Mouse (Mus musculus) C2C12 (cell line): ENCODE results near the gene Serinc1. TPM values are rescaled to one million over a fixed set of nuclear protein-coding genes. Genes with fewer than 3 reads are reported as not detected.
"Not testable (repeated sequence)": the region's sequence is repeated elsewhere in the genome, so short reads cannot be mapped to it uniquely, and the experiment has no call there.

Experiments used
- H3K27me3 ChIP-seq: one replicate; pipeline ENCODE4 v1.6.1; 2011; ENCODE audit not compliant: control insufficient read depth, insufficient read depth, insufficient read length
- H3K36me3 ChIP-seq: one replicate; pipeline ENCODE4 v1.6.1; 2011; ENCODE audit not compliant: control insufficient read depth, insufficient read depth
- H3K4me3 ChIP-seq: one replicate; pipeline ENCODE4 v1.5.1; 2011; ENCODE audit warnings: mild to moderate bottlenecking, control low read depth; ENCODE audit not compliant: poor library complexity, insufficient read depth, severe bottlenecking
- H3K79me2 ChIP-seq: one replicate; pipeline ENCODE4 v1.6.1; 2011; ENCODE audit not compliant: control insufficient read depth, insufficient read depth
- H3K79me3 ChIP-seq: one replicate; pipeline ENCODE4 v1.6.1; 2011; ENCODE audit warnings: low read depth, control low read depth
- H3ac ChIP-seq: one replicate; pipeline ENCODE3; 2011; ENCODE audit warnings: low read depth; ENCODE audit not compliant: control insufficient read depth, insufficient read length
- CEBPB ChIP-seq: IDR thresholded peaks from one replicate; pipeline ENCODE4 v1.6.1; 2011; ENCODE audit warnings: low read depth, mild to moderate bottlenecking, control low read depth, moderate library complexity
- CTCF ChIP-seq: IDR thresholded peaks from one replicate; pipeline ENCODE4 v1.5.1; 2011; ENCODE audit not compliant: control insufficient read depth, insufficient read depth, insufficient read length
- FOSL1 ChIP-seq: IDR thresholded peaks from one replicate; pipeline ENCODE4 v1.8.0; 2011; ENCODE audit warnings: mild to moderate bottlenecking, low read length; ENCODE audit not compliant: poor library complexity, insufficient read depth, severe bottlenecking
- MAX ChIP-seq: IDR thresholded peaks from one replicate; pipeline ENCODE4 v1.6.1; 2011; ENCODE audit warnings: mild to moderate bottlenecking, control low read depth
- MYOD1 ChIP-seq: IDR thresholded peaks from one replicate; pipeline ENCODE4 v1.6.1; 2011; ENCODE audit warnings: low read depth; ENCODE audit not compliant: control insufficient read depth, insufficient read length
- MYOG ChIP-seq: IDR thresholded peaks from one replicate; pipeline ENCODE4 v1.6.1; 2011; ENCODE audit not compliant: control insufficient read depth, insufficient read length; ENCODE audit errors: extremely low read depth
- USF1 ChIP-seq: IDR thresholded peaks from one replicate; pipeline ENCODE4 v1.6.1; 2011; ENCODE audit warnings: low read depth, mild to moderate bottlenecking, control low read depth, moderate library complexity
- polyA plus RNA-seq: library from polyadenylated mRNA; unstranded; fragments of >200 nt; fragmentation: generic; extraction: Trizol; gene quantifications from one replicate; pipeline ENCODE4 v1.2.1, GENCODE M21; 2012; ENCODE audit warnings: missing spikeins

The Serinc1 gene
- polyA plus RNA-seq, 1 experiment: 46.7 TPM

- no peaks in the 10 kb centered on the region for H3K79me3 ChIP-seq
- no peak overlapping the region for H3ac ChIP-seq
- TF ChIP-seq CTCF (no peak), USF1 (no peak), MYOG (no peak), MAX (no peak), FOSL1 (no peak), CEBPB (no peak), MYOD1 (no peak)
- no peaks in the 10 kb centered on the region for H3K36me3 ChIP-seq
- H3K4me3 ChIP-seq: no peak overlapping the region
- H3K27me3 ChIP-seq: no peaks in the 10 kb centered on the region
- no peaks in the 10 kb centered on the region for H3K79me2 ChIP-seq
Observed at GRCm38 (mm10) chr10:57566221-57566620, 33.9 kb upstream of the Serinc1 start.

- Histone ChIP-seq H3K36me3 (no peaks in the 10 kb centered on the region), H3K79me2 (no peaks in the 10 kb centered on the region), H3K27me3 (no peaks in the 10 kb centered on the region), H3K4me3 (no peak overlapping the region), H3K79me3 (no peaks in the 10 kb centered on the region), H3ac (no peak overlapping the region)
- no peak for TF ChIP-seq CEBPB
- no peak for TF ChIP-seq MYOG
- TF ChIP-seq CTCF: no peak
Observed at GRCm38 (mm10) chr10:57557597-57557996, 25.3 kb upstream of the Serinc1 start.

- no peak overlapping the region for H3K4me3 ChIP-seq
- TF ChIP-seq MAX (no peak), MYOD1 (peak; percentile 5)
- no peak overlapping the region for H3ac ChIP-seq
- no peaks in the 10 kb centered on the region for H3K27me3 ChIP-seq
- H3K79me2 ChIP-seq: no peaks in the 10 kb centered on the region
- H3K79me3 ChIP-seq: no peaks in the 10 kb centered on the region
- H3K36me3 ChIP-seq: no peaks in the 10 kb centered on the region
Observed at GRCm38 (mm10) chr10:57553719-57554118, 21.4 kb upstream of the Serinc1 start.

- TF ChIP-seq MYOG (no peak), MAX (no peak), CTCF (no peak), MYOD1 (no peak), USF1 (no peak), FOSL1 (no peak), CEBPB (no peak)
- H3K4me3 ChIP-seq: no peak overlapping the region
- no peaks in the 10 kb centered on the region for H3K27me3 ChIP-seq
- no peak overlapping the region for H3ac ChIP-seq
- no peaks in the 10 kb centered on the region for H3K79me2 ChIP-seq
- H3K79me3 ChIP-seq: no peaks in the 10 kb centered on the region
- H3K36me3 ChIP-seq: no peaks in the 10 kb centered on the region
Observed at GRCm38 (mm10) chr10:57549631-57550030, 17.3 kb upstream of the Serinc1 start.

- H3ac ChIP-seq, H3K27me3 ChIP-seq, H3K4me3 ChIP-seq, H3K79me3 ChIP-seq, H3K36me3 ChIP-seq, H3K79me2 ChIP-seq: not testable (repeated sequence)
Observed at GRCm38 (mm10) chr10:57543890-57544289, 11.6 kb upstream of the Serinc1 start.

- H3K27me3 ChIP-seq: no peaks in the 10 kb centered on the region
- TF ChIP-seq MYOD1: no peak
- TF ChIP-seq MYOG: no peak
- no peak for TF ChIP-seq CTCF
- no peak for TF ChIP-seq FOSL1
- no peak for TF ChIP-seq MAX
- no peak for TF ChIP-seq USF1
- no peak for TF ChIP-seq CEBPB
- H3K79me2 ChIP-seq: peaks cover 56% of the 10 kb centered on the region
- peaks cover 53% of the 10 kb centered on the region for H3K79me3 ChIP-seq
- H3K36me3 ChIP-seq: peaks cover 8% of the 10 kb centered on the region
- peak overlapping the region; percentile 88 for H3K4me3 ChIP-seq
- H3ac ChIP-seq: peak overlapping the region; percentile 83
Observed at GRCm38 (mm10) chr10:57531616-57532217, 613 bp downstream of the Serinc1 start.
